Mouse (Mus musculus): ENCODE results near the gene Mrpl38.
A peak's percentile ranks its signal among the peaks of the same experiment; 100 is the strongest.

Gene Mrpl38

GRCm38 (mm10) chr11:116111067-116111466, 27.6 kb downstream of the Mrpl38 start:
- DNase-seq (ENCODE audit: low spot score in 2 of 2): no peak

GRCm38 (mm10) chr11:116110540-116110939, 28.1 kb downstream of the Mrpl38 start:
- DNase-seq (ENCODE audit: low spot score in 2 of 2): peak in 1 of 2 experiments; percentile 72

GRCm38 (mm10) chr11:116110131-116110530, 28.5 kb downstream of the Mrpl38 start:
- peak; percentile 91 to 92 for DNase-seq (ENCODE audit: low spot score in 2 of 2)

- no peak for DNase-seq (ENCODE audit: low spot score in 2 of 2)
These were observed 29.1 kb downstream of the Mrpl38 start for GRCm38 (mm10) chr11:116109441-116110081.

GRCm38 (mm10) chr11:116108464-116109137, 30.1 kb downstream of the Mrpl38 start:
- DNase-seq (ENCODE audit: low spot score in 2 of 2): peak; percentile 89

GRCm38 (mm10) chr11:116107777-116108285, 30.8 kb downstream of the Mrpl38 start:
- no peak for DNase-seq (ENCODE audit: low spot score in 2 of 2)

- DNase-seq (ENCODE audit: low spot score in 2 of 2): no peak
These were observed 31.5 kb downstream of the Mrpl38 start for GRCm38 (mm10) chr11:116106963-116107776.

- DNase-seq (ENCODE audit: low spot score in 2 of 2): no peak
These were observed 32.3 kb downstream of the Mrpl38 start for GRCm38 (mm10) chr11:116106154-116106962.

GRCm38 (mm10) chr11:116105065-116105464, 33.6 kb downstream of the Mrpl38 start:
- DNase-seq (ENCODE audit: low spot score in 2 of 2): no peak

- DNase-seq (ENCODE audit: low spot score in 2 of 2): peak; percentile 89 to 92
These were observed 34.5 kb downstream of the Mrpl38 start for GRCm38 (mm10) chr11:116104006-116104646.

- DNase-seq (ENCODE audit: low spot score in 2 of 2): no peak
These were observed 35.1 kb downstream of the Mrpl38 start for GRCm38 (mm10) chr11:116103572-116103971.

- DNase-seq (ENCODE audit: low spot score in 2 of 2): no peak
These were observed 36.2 kb downstream of the Mrpl38 start for GRCm38 (mm10) chr11:116102472-116102871.

- DNase-seq (ENCODE audit: low spot score in 2 of 2): peak; percentile 84 to 89
These were observed 36.7 kb downstream of the Mrpl38 start for GRCm38 (mm10) chr11:116101931-116102381.

- no peak for DNase-seq (ENCODE audit: low spot score in 2 of 2)
These were observed 37.8 kb downstream of the Mrpl38 start for GRCm38 (mm10) chr11:116100839-116101238.

GRCm38 (mm10) chr11:116100385-116100784, 38.3 kb downstream of the Mrpl38 start:
- peak; percentile 94 to 95 for DNase-seq (ENCODE audit: low spot score in 2 of 2)

- DNase-seq (ENCODE audit: low spot score in 2 of 2): no peak
These were observed 39.2 kb downstream of the Mrpl38 start for GRCm38 (mm10) chr11:116099462-116099861.

GRCm38 (mm10) chr11:116098711-116099460, 39.8 kb downstream of the Mrpl38 start:
- peak in 1 of 2 experiments; percentile 68 for DNase-seq (ENCODE audit: low spot score in 2 of 2)

- DNase-seq (ENCODE audit: low spot score in 2 of 2): no peak
These were observed 42.2 kb downstream of the Mrpl38 start for GRCm38 (mm10) chr11:116096213-116097108.

- peak; percentile 80 to 88 for DNase-seq (ENCODE audit: low spot score in 2 of 2)
These were observed 43.1 kb downstream of the Mrpl38 start for GRCm38 (mm10) chr11:116095573-116095972.
